Mouse (Mus musculus) urinary bladder, postnatal 0 days (tissue): Measurements from ENCODE around the gene Fbxw16. TPM values are rescaled to one million over a fixed set of nuclear protein-coding genes. Genes with fewer than 3 reads are reported as not detected.

Experiments
- polyA plus RNA-seq: library from polyadenylated mRNA; unstranded; fragments of >200 nt; fragmentation: Nextera tagmentation; extraction: Ambion mirVana; gene quantifications from 2 replicates; pipeline ENCODE4 v1.2.1, GENCODE M21; 2015

Fbxw16 gene
- polyA plus RNA-seq: 0.19 and 0.34 TPM in 2 replicates

GRCm38 (mm10) chr9:109449040-109449439, at the start of gene Fbxw16:
TSS of gene Fbxw16 (minus strand) at chr9:109449140.

GRCm38 (mm10) chr9:109495775-109496174, 46.8 kb upstream of the Fbxw16 start, which contains the start of gene Fbxw19:
TSS of gene Fbxw19 (minus strand) at chr9:109495875.

GRCm38 (mm10) chr9:109404196-109404595, 44.7 kb downstream of the Fbxw16 start, which contains the start of gene Fbxw22:
TSS of gene Fbxw22 (minus strand) at chr9:109404296.

Other genes with a start within 250 kb of the Fbxw16 start
- gene Fbxw20, start 214.4 kb downstream of the Fbxw16 start, polyA plus RNA-seq: 0.48 TPM in 1 of 2 replicates, not detected in the other
- 0.30 and 0.59 TPM in 2 replicates for gene Fbxw14, start 161.5 kb downstream of the Fbxw16 start, polyA plus RNA-seq
- gene Fbxw28, start 109.5 kb downstream of the Fbxw16 start, polyA plus RNA-seq: 0.29 TPM in 1 of 2 replicates, not detected in the other
- 0.48 and 0.68 TPM in 2 replicates for gene Fbxw22, start 44.8 kb downstream of the Fbxw16 start, polyA plus RNA-seq
- 0.10 TPM in 1 of 2 replicates, not detected in the other for gene Fbxw19, start 46.7 kb upstream of the Fbxw16 start, polyA plus RNA-seq
- 0.17 TPM in 1 of 2 replicates, not detected in the other for gene Fbxw15, start 119.1 kb upstream of the Fbxw16 start, polyA plus RNA-seq
- 0.22 TPM in 1 of 2 replicates, not detected in the other for gene Fbxw24, start 176.9 kb upstream of the Fbxw16 start, polyA plus RNA-seq
- gene Fbxw25, start 215.5 kb upstream of the Fbxw16 start, polyA plus RNA-seq: 0.08 TPM in 1 of 2 replicates, not detected in the other